Mouse (Mus musculus) midbrain, postnatal 0 days (tissue): Measurements from ENCODE around the gene Mfn2. TPM values are rescaled to one million over a fixed set of nuclear protein-coding genes. Genes with fewer than 3 reads are reported as not detected.

Source experiments
- ATAC-seq: fragments of 200-750 bp; cut with Nextera tagmentation; 2 replicates; pipeline ENCODE4 v1.8.0; 2017; ENCODE audit warnings: moderate number of reproducible peaks, mild to moderate bottlenecking, moderate TSS enrichment, moderate library complexity; ENCODE audit not compliant: low FRiP score
- DNase-seq: peaks from one replicate; pipeline ENCODE4 v3.0.0-alpha.2; 2015; ENCODE audit warnings: low spot score
- H3K27ac ChIP-seq: fragments of 300-500 bp; sonication (generic); 2 replicates; pipeline ENCODE4 v1.5.1; 2014; ENCODE audit warnings: low read depth, mild to moderate bottlenecking, low read length, mixed read lengths
- H3K27me3 ChIP-seq: fragments of 300-500 bp; sonication (generic); 2 replicates; pipeline ENCODE4 v1.6.1; 2014; ENCODE audit warnings: low read length, control low read depth, mixed read lengths; ENCODE audit not compliant: insufficient read depth
- H3K36me3 ChIP-seq: fragments of 300-500 bp; sonication (generic); 2 replicates; pipeline ENCODE4 v1.6.1; 2014; ENCODE audit warnings: low read length, control low read depth, mixed read lengths; ENCODE audit not compliant: insufficient read depth
- H3K4me1 ChIP-seq: fragments of 300-500 bp; sonication (generic); 2 replicates; pipeline ENCODE4 v1.6.1; 2014; ENCODE audit warnings: mild to moderate bottlenecking, control low read depth, antibody characterized with exemption, low read length, mixed read lengths; ENCODE audit not compliant: insufficient read depth
- H3K4me2 ChIP-seq: fragments of 300-500 bp; sonication (generic); 2 replicates; pipeline ENCODE4 v1.6.1; 2014; ENCODE audit warnings: low read depth, mild to moderate bottlenecking, low read length, mixed read lengths; ENCODE audit not compliant: poor library complexity, severe bottlenecking
- H3K4me3 ChIP-seq: fragments of 300-500 bp; sonication (generic); 2 replicates; pipeline ENCODE4 v1.5.1; 2014; ENCODE audit warnings: low read depth, mild to moderate bottlenecking, low read length, moderate library complexity
- H3K9ac ChIP-seq: fragments of 300-500 bp; sonication (generic); replicated peaks from 2 replicates; pipeline ENCODE4 v1.6.1; 2014; ENCODE audit warnings: mild to moderate bottlenecking, low read length, moderate library complexity, mixed read lengths; ENCODE audit not compliant: poor library complexity, severe bottlenecking
- H3K9me3 ChIP-seq: fragments of 300-500 bp; sonication (generic); 2 replicates; pipeline ENCODE4 v1.6.1; 2016; ENCODE audit warnings: low read length, control low read depth
- CTCF ChIP-seq: IDR thresholded peaks from 2 replicates; pipeline ENCODE4 v1.5.1; 2016; ENCODE audit warnings: antibody characterized with exemption, mild to moderate bottlenecking
- WGBS: fragments of 180-500 bp; shearing (Covaris S2); extraction: QIAGEN DNeasy Blood & Tissue Kit; methylation state at CpG from one replicate; pipeline ENCODE4 v1.1.7; 2014; 5-methylcytosine and 5-hydroxymethylcytosine counted together
- polyA plus RNA-seq: library from polyadenylated mRNA; unstranded; fragments of >200 nt; fragmentation: Nextera tagmentation; extraction: Ambion mirVana; gene quantifications from 2 replicates; pipeline ENCODE4 v1.2.1, GENCODE M21; 2015
- total RNA-seq: library from RNA; depleted of rRNA; stranded (reverse); fragments of >200 nt; gene quantifications from 2 replicates; pipeline ENCODE4 v1.2.3, GENCODE M21; 2014

Gene Mfn2
- total and polyA plus RNA-seq, 2 experiments from 2014 or later, result 92.3 to 96.9 TPM

- H3K4me3 ChIP-seq, result no peak overlapping the region
- no peaks in the 10 kb centered on the region for H3K9me3 ChIP-seq
- ATAC-seq (no peak), DNase-seq (no peak)
- no peak for TF ChIP-seq CTCF
- H3K27ac ChIP-seq, result no peak overlapping the region
- no peaks in the 10 kb centered on the region for H3K27me3 ChIP-seq
- WGBS, result 81% methylated on average over 3 of the region's 3 CpGs
- no peaks in the 10 kb centered on the region for H3K4me1 ChIP-seq
- peaks cover 83% of the 10 kb centered on the region for H3K36me3 ChIP-seq
- no peak overlapping the region for H3K4me2 ChIP-seq
- H3K9ac ChIP-seq, result no peak overlapping the region
Measured at GRCm38 (mm10) chr4:147884138-147884537, 20.4 kb downstream of the Mfn2 start.

GRCm38 (mm10) chr4:147883041-147883440 is 21.5 kb downstream of the Mfn2 start:
- H3K4me2 ChIP-seq, result no peak overlapping the region
- H3K36me3 ChIP-seq, result peaks cover 88% of the 10 kb centered on the region
- no peaks in the 10 kb centered on the region for H3K9me3 ChIP-seq
- no peak overlapping the region for H3K27ac ChIP-seq
- no peak for TF ChIP-seq CTCF
- DNase-seq (no peak), ATAC-seq (no peak)
- no peak overlapping the region for H3K9ac ChIP-seq
- no peaks in the 10 kb centered on the region for H3K4me1 ChIP-seq
- no peak overlapping the region for H3K4me3 ChIP-seq
- WGBS, result 79% methylated on average over 6 of the region's 6 CpGs
- H3K27me3 ChIP-seq, result no peaks in the 10 kb centered on the region

DNA sequence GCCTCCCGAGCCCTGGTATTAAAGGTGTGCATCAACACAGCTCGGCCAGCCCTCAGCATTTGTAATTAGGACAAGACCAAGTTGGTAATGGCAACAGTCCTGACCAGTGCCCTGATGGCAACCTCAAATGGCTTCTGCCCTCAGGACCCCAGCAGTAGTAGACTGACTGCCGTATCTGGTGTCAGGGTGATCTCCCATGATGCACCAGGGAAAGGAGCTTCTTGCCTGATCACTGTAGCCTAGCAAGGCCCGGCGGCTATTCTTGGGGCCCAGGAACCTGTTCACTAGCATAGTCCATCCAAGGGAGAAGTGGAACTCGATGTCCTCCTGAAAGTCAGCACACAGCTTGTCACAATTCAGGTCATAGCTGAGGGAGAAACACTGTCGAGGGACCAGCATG is 22.7 kb downstream of the Mfn2 start:
- DNase-seq (no peak), ATAC-seq (no peak)
- TF ChIP-seq CTCF, result no peak
- no peak overlapping the region for H3K4me2 ChIP-seq
- no peaks in the 10 kb centered on the region for H3K27me3 ChIP-seq
- H3K4me3 ChIP-seq, result no peak overlapping the region
- no peak overlapping the region for H3K9ac ChIP-seq
- no peaks in the 10 kb centered on the region for H3K4me1 ChIP-seq
- 95% methylated on average over 7 of the region's 7 CpGs for WGBS
- peaks cover 84% of the 10 kb centered on the region for H3K36me3 ChIP-seq
- H3K9me3 ChIP-seq, result no peaks in the 10 kb centered on the region
- no peak overlapping the region for H3K27ac ChIP-seq

DNA sequence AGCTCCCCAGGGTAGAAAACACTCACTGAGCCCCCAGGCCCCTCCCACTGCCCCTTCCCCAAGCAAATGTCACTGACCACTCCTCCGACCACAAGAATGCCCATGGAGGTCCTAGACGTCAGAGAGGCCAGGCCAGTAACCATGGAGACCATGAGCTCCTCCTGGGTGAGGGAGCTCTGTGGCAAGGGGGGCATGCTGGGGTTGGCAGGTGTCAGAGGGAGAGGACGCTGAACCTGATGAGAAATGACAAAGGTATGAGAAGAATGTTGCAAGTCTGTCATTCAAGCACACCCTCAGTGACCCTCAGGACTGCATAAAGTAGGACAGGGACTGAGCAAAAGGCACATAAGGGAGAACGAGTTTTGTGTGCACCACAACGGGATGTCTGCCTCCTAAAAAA is 24.6 kb downstream of the Mfn2 start:
- peaks cover 83% of the 10 kb centered on the region for H3K36me3 ChIP-seq
- ATAC-seq, result no peak
- no peak for TF ChIP-seq CTCF

DNA sequence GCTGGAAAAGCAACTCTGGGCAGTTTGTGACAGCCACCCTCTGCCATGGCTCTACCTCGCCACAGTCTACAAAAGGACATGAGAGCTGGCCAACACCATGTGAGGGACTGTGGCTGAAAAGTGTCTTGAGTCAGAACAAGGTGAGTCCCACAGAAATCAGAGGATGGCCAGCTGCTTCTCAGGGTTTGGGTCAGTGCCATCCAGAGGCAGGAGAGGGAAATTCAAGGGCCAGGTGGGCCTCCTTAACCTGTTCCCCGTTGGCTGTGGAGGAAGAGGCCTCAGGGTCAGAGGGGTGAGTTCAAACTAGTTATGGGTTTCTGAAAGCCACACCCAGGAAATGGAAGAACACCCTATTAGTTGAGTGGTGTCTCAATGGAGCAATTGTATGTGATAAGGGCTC is 25.0 kb downstream of the Mfn2 start:
- Histone ChIP-seq H3K36me3 (peaks cover 84% of the 10 kb centered on the region), H3K27ac (no peak overlapping the region), H3K4me1 (no peaks in the 10 kb centered on the region), H3K27me3 (no peaks in the 10 kb centered on the region), H3K4me3 (no peak overlapping the region), H3K9me3 (no peaks in the 10 kb centered on the region), H3K9ac (no peak overlapping the region), H3K4me2 (no peak overlapping the region)
- DNase-seq, result no peak
- 90% methylated on average over 2 of the region's 2 CpGs for WGBS
- no peak for TF ChIP-seq CTCF
- no peak for ATAC-seq

More for the DNA sequence above, 24.6 kb downstream of the Mfn2 start:
- Histone ChIP-seq H3K9me3 (no peaks in the 10 kb centered on the region), H3K27ac (no peak overlapping the region), H3K4me1 (no peaks in the 10 kb centered on the region), H3K27me3 (no peaks in the 10 kb centered on the region), H3K9ac (no peak overlapping the region), H3K4me2 (no peak overlapping the region), H3K4me3 (no peak overlapping the region)
- 51% methylated on average over 5 of the region's 5 CpGs for WGBS
- DNase-seq, result no peak

- Histone ChIP-seq H3K36me3 (peaks cover 86% of the 10 kb centered on the region), H3K9me3 (no peaks in the 10 kb centered on the region), H3K4me1 (no peaks in the 10 kb centered on the region), H3K27ac (no peak overlapping the region), H3K9ac (no peak overlapping the region), H3K27me3 (no peaks in the 10 kb centered on the region), H3K4me2 (no peak overlapping the region), H3K4me3 (no peak overlapping the region)
- DNase-seq (no peak), ATAC-seq (no peak)
- WGBS, result 93% methylated on average over 9 of the region's 9 CpGs
- TF ChIP-seq CTCF, result no peak
Measured at GRCm38 (mm10) chr4:147878537-147878936, 26.0 kb downstream of the Mfn2 start.
